Mouse (Mus musculus) lung, postnatal 10 days (tissue): Measurements from ENCODE around the gene Def8.
A peak's percentile ranks its signal among the peaks of the same experiment; 100 is the strongest.
"Not testable (repeated sequence)": the region's sequence is repeated elsewhere in the genome, so short reads cannot be mapped to it uniquely, and the experiment has no call there.

Source experiments
- DNase-seq: peaks from one replicate; pipeline ENCODE4 v3.0.0; 2021

The Def8 gene

DNA sequence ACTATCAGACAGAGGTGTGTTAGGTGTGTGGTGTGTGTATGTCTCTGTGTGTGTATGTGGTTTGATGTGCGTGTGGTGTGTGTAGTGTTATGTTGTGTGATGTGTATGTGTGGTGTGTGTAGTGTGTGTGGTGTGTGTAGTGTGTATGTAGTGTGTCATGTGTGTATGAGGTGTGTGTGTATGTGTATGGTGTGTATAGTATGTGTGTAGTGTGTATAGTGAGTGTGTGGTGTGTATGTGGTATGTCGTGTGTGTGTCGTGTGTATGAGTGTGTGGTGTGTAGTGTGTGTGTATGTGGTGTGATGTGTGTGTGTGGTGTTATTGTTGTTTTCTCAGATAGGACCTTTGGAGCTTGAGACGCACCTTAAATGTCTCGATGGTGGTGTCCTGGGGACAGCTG, 19.0 kb downstream of the Def8 start:
- DNase-seq: no peak

GRCm38 (mm10) chr8:123442871-123443575, 19.7 kb downstream of the Def8 start:
- peak; percentile 96 for DNase-seq

DNA sequence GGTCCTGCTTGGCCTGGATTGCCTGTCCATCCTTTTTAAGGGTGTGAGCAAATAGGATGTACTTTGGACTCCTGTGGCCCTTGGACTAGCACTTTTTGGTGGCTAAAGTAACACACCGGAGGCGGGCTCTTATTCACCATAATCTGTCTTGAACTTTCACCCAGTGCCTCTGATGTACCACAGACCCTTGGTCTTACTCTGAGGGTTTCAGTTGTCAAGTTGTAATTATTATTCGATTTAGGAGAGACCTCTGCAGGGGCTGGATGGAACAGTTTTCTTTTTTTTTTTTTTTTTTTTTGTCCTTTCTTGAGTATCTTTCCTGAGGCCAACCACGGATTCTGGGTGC, 20.2 kb downstream of the Def8 start:
- DNase-seq: no peak

- no peak for DNase-seq
Measured at GRCm38 (mm10) chr8:123444131-123444530, 20.8 kb downstream of the Def8 start.

DNA sequence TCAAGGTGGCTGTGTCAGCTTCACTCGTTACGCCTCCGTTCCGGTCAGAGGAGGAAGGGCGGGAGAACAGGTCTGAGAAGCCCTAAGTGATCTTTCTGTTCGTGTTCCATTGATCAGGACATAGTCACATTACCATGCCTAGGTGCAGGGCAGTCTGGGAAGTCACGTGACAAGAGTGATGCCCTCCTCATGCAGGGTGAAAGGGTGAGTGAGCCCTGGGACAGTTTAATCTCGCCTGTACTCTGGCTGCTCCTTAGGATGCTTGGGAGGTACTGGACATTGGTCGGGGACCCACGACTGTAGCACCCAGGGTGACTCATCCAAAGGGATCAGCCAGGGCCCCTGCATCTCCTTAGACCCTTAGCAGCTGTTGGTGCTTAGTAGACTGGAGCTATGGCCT, 22.7 kb downstream of the Def8 start:
- DNase-seq: no peak

DNA sequence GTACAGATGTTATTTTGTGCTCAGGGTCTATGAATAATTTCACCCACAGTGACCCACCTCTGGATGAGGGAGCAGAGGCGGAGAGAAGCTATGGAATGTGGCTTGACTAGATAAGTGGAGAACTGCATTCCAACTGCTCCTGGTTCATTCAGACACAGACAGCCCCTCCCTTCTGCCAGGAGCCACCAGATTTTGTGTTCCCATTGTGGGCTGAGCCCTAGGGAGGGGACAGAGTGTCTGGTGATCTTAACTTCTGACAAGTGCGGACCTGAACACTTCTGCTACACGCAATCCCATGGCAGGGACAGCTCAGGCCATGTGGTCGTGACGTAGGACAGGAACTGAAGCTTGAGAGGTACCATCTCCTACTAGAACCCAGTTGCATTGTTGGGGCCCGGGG, 23.5 kb downstream of the Def8 start:
- no peak for DNase-seq

DNA sequence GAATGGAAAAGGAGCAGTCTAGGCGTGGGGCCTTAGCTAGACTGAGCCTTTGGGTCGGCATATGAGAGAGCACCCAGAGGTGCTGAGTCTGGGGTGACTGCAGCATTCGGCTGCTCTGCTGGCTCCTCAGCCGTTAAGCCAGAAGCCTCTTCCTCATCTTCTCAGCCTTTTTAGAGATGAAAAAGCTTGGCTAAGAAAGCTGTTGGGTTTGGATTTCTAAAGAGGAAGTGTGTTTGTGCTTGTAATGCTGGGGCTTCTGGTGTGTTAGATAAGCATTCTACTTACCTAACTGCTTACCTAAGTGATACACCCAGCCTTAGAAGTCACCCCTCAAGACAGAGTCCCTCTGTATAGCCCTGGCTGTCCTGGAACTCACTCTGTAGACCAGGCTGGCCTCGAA, 27.5 kb downstream of the Def8 start:
- no peak for DNase-seq

DNA sequence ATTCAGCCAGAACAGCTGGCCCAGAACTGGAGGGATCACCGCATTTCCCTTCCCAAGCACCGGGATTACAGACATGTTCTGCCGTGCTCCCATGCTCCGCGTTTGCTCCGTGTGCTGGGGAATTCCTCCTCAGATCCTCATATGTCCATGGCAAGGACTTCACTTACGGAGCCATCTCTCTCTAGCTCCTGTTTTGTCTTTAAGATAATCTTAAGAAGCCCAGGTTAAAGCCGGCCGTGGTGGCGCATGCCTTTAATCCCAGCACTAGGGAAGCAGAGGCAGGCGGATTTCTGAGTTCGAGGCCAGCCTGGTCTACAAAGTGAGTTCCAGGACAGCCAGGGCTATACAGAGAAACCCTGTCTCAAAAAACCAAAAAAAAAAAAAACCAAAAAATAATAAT, 28.4 kb downstream of the Def8 start:
- not testable (repeated sequence) for DNase-seq

DNA sequence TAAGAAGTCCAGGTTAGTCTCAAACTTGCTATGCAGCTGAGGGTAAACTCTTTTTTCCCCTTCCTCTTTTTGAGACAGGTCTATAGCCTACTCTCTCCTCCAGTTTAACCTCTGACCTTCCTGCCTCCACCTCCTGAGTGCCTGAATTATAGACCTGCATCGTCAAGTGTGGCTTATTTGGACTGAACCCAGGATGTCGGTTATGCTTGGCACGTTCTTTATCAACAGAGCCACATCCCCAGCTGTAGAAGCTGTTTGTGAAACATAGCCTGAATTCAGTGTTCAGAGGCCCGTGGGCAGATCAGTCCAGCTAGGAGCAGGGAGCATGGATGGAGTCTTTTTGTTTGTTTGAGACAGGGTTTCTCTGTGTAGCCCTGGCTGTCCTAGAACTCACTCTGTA, 28.8 kb downstream of the Def8 start:
- DNase-seq: no peak

- DNase-seq: no peak
Measured at GRCm38 (mm10) chr8:123453291-123453690, 30.0 kb downstream of the Def8 start.

DNA sequence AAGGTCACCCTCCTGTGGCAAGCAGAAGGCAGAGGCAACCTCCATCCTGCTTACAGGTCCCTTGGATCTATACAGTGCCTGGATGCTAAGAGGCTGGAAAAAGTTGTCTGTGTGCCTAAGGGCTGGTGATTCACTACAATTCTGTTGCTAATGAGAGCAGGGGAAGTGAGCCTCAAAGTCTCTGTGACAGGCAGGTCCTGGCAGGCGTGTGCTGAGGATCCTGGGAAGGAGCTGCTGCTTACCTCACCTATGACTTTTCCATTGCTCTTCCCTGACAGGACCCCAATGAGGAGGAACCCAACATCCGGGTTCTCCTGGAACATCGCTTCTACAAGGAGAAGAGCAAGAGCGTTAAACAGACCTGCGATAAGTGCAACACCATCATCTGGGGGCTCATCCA, 30.6 kb downstream of the Def8 start:
- DNase-seq: no peak

DNA sequence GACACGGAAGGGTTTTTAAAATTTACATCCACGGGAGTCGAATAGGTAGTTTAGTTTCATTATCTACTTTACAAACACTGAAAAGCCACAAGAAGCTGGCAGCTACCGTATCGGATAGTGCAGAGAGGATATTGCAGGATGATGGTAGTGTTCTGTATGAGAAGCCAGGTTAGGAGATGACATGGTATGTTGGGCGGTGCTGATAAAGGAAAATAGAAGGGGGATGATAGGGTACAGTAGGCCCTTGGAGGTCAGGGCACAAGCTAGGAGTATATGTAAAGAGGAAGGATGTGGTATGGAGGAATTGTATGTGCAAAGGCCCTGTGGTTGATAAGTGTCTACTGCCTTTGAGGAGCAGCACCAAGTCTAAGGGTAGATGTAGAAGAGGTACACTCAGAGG, 31.2 kb downstream of the Def8 start:
- no peak for DNase-seq

DNA sequence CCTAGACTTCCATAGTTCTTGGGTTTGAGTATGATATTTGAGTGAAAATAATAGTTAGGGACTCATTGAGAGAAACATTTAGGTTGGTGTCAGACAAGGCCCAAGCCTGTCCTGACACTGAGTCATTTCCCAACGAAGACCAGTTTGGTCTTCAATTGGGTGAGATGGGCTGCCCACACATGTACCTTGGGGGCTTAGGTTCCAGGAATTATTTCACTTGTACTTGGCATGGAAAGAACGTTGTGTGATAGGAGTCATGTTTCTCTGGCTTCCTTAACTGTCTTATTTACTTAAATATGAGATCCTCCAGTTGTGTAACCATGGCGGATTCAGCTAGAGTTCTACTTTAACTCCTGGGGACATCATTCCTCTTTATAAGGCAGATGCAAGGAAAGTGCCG, 40.3 kb downstream of the Def8 start:
- no peak for DNase-seq

- no peak for DNase-seq
Measured at GRCm38 (mm10) chr8:123467476-123467875, 44.1 kb downstream of the Def8 start.

DNA sequence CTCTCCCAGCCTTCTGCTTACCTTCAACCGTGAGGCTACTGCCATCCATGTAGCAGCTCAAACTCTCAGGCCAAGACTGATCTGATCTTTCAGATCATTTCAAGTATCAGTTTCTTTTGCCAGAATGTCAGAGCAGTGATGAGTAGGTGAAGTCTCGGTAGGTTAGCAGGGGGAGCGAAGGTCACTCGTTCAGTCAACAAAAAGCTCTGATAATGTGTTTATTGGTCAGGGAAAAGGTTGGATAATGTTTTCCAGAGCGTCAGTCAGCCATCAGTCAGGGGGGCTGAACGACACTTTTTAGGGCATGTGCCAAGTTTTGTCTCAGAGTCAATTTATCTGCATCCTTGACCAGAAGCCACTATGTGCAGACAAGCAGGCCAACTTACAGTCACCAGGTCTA, 49.7 kb downstream of the Def8 start:
- DNase-seq: not testable (repeated sequence)

DNA sequence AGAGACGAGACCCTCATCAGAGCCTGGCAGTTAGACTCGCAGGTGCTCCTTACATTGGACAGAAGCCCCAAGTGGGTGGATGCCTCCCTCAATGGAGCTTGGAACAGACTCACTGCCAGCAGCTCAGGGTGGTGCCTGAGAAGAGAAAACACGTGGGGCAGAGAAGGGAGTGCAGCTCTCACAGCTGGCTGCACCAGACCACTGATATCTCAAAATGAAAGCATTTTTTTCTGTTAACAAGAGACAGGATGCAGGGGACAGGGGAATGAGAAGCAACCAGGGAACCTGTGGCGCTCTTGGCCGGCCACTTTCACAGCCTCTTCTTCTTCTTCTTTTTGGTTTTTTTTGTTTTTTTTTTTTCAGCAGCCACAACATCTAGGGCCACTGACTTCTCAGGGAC, 51.2 kb downstream of the Def8 start:
- not testable (repeated sequence) for DNase-seq

DNA sequence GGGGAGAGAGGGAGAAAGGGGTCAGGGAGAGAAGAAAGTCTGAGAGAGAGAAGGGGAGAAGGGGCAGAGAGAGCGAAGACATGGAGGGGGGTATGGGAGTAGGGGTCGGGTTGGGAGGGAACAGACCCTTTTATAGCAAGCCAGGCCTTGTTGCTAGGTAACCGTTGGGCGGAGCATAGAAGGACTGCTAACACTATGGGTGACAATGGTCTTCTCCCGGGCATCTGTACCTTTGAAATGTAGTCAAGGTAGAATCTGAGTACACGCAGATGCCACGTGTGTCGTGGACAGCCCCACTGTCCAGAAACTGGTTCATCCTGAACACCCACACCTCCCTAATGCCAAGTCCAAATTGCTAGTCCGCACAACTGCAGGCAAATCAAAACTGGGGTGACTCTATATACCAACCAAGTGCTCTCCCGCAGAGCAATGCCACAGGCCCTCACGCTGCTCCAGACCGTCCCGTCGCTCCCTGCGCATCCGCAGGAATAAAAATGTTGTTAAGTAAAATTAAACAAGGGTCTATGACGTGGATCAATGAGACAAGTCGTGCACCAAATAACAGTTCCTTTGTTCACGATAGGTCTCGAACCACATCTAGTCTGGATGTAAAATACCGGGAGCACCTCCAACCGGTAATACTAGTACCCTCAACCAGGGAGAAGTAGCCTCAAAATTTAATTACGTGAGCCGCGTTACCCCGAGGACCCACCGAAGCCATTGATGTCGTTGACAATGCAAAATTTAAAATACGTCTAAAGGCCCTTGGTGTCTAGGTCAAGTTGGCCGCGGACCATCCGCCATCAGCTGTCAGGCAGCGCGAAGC, 53.8 kb downstream of the Def8 start:
- DNase-seq: peak; percentile 17

DNA sequence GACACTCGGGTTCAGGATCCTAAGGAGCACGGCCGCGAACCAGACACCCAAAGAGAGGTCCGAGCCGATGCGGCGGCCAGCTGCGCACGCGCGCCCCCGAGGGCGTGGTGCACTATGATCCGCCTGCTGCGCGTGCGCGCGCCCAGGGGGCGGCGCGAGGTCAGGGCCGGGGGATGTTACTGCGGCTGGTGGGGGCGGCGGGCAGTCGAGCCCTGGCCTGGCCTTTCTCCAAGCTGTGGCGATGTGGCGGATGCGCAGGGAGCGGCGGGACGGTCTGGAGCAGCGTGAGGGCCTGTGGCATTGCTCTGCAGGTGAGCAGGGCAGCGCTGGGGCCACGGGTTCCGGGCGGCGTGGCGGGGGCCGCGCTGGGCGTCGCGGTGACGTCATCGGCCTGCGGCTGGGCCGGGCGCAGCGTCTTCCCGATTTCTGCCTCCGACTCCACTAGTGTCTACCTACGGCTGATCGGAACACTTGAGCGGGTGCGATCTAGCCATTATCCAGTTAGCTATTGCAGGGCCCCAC, 54.5 kb downstream of the Def8 start, which contains the start of gene Afg3l1:
Gene Afg3l1 (plus strand): TSS at position 167 of the 522 bp plus-strand sequence.
- peak; percentile 95 for DNase-seq

GRCm38 (mm10) chr8:123478456-123479218, 55.3 kb downstream of the Def8 start:
- DNase-seq: peak; percentile 8

DNA sequence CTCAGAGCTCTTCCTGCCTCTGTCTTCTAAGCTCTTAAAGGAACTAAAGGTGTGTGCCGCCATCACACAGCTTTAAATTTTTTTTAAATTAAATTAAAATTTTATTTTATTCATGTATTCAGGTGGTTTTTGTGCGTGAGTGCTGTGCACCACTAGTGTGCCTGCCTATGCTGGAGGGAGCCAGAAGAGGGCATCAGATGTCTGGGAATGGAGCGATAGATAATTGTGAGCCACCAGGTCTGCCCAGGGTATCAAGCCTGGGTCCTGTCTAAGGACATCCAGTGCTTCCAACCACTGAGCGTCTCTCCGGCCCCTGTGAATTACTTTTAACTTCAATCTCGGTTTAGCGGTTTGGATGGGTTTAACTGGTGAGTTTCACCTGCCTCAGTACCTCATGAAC, 59.3 kb downstream of the Def8 start:
- peak; percentile 22 for DNase-seq

- DNase-seq: peak; percentile 43
Measured at GRCm38 (mm10) chr8:123491280-123492075, 68.2 kb downstream of the Def8 start.

- no peak for DNase-seq
Measured at GRCm38 (mm10) chr8:123492898-123493297, 69.6 kb downstream of the Def8 start.

- DNase-seq: no peak
Measured at GRCm38 (mm10) chr8:123497699-123498098, 74.4 kb downstream of the Def8 start.
